Mouse (Mus musculus) neural tube, embryonic 11.5 days (tissue): Measurements from ENCODE around the gene Sirpa. TPM values are rescaled to one million over a fixed set of nuclear protein-coding genes. Genes with fewer than 3 reads are reported as not detected.
A peak's percentile ranks its signal among the peaks of the same experiment; 100 is the strongest.

Experiments
- ATAC-seq: fragments of 200-750 bp; cut with Nextera tagmentation; 2 replicates; pipeline ENCODE4 v1.8.0; 2017; ENCODE audit warnings: moderate number of reproducible peaks, mild to moderate bottlenecking, moderate TSS enrichment, moderate library complexity; ENCODE audit not compliant: insufficient read depth, low FRiP score, low TSS enrichment
- DNase-seq: peaks from one replicate; pipeline ENCODE4 v3.0.0-alpha.2; 2015; ENCODE audit warnings: low spot score
- H3K27ac ChIP-seq: fragments of 300-500 bp; sonication (generic); 2 replicates; pipeline ENCODE4 v1.5.1; 2014; ENCODE audit warnings: low read depth, mild to moderate bottlenecking, low read length
- H3K27me3 ChIP-seq: fragments of 300-500 bp; sonication (generic); 2 replicates; pipeline ENCODE4 v1.6.1; 2014; ENCODE audit warnings: mild to moderate bottlenecking, low read length, mixed read lengths; ENCODE audit not compliant: control insufficient read depth, insufficient read depth
- H3K36me3 ChIP-seq: fragments of 300-500 bp; sonication (generic); 2 replicates; pipeline ENCODE4 v1.6.1; 2014; ENCODE audit warnings: mild to moderate bottlenecking, low read length, moderate library complexity, mixed read lengths; ENCODE audit not compliant: control insufficient read depth, insufficient read depth
- H3K4me1 ChIP-seq: fragments of 300-500 bp; sonication (generic); 2 replicates; pipeline ENCODE4 v1.6.1; 2014; ENCODE audit warnings: low read length, mixed read lengths; ENCODE audit not compliant: control insufficient read depth, insufficient read depth
- H3K4me2 ChIP-seq: fragments of 300-500 bp; sonication (generic); 2 replicates; pipeline ENCODE4 v1.6.1; 2014; ENCODE audit warnings: low read depth, mild to moderate bottlenecking, moderate library complexity
- H3K4me3 ChIP-seq: fragments of 300-500 bp; sonication (generic); 2 replicates; pipeline ENCODE4 v1.5.1; 2014; ENCODE audit warnings: low read depth, low read length
- H3K9ac ChIP-seq: fragments of 300-500 bp; sonication (generic); 2 replicates; pipeline ENCODE4 v1.6.1; 2014; ENCODE audit warnings: mild to moderate bottlenecking, low read length
- H3K9me3 ChIP-seq: fragments of 300-500 bp; sonication (generic); 2 replicates; pipeline ENCODE4 v1.6.1; 2016; ENCODE audit warnings: low read length; ENCODE audit not compliant: control insufficient read depth
- WGBS: fragments of 180-500 bp; shearing (Covaris S2); extraction: QIAGEN DNeasy Blood & Tissue Kit; methylation state at CpG from one replicate; pipeline ENCODE4 v1.1.7; 2014; 5-methylcytosine and 5-hydroxymethylcytosine counted together
- polyA plus RNA-seq: library from polyadenylated mRNA; unstranded; fragments of >200 nt; fragmentation: Nextera tagmentation; extraction: Ambion mirVana; gene quantifications from 2 replicates; pipeline ENCODE4 v1.2.1, GENCODE M21; 2014

Gene Sirpa
- polyA plus RNA-seq, 1 experiment from 2014 or later = 18.9 TPM

- H3K27ac ChIP-seq = no peak overlapping the region
- DNase-seq = peak; percentile 40
- no peak for ATAC-seq
- 67% methylated on average over 4 of the region's 4 CpGs for WGBS
- H3K4me2 ChIP-seq = no peak overlapping the region; the same call in 1 of the 2 replicates
- H3K9me3 ChIP-seq = no peaks in the 10 kb centered on the region
- H3K4me1 ChIP-seq = peaks cover 3% of the 10 kb centered on the region
- H3K9ac ChIP-seq = no peak overlapping the region; the same call in 1 of the 2 replicates
- H3K4me3 ChIP-seq = no peak overlapping the region
- no peaks in the 10 kb centered on the region; the same call in 1 of the 2 replicates for H3K27me3 ChIP-seq
- no peaks in the 10 kb centered on the region for H3K36me3 ChIP-seq
Observed at GRCm38 (mm10) chr2:129591897-129592296, 738 bp upstream of the Sirpa start.

GRCm38 (mm10) chr2:129593141-129593875 lies 673 bp downstream of the Sirpa start:
- H3K9ac ChIP-seq = peak overlapping the region; percentile 81

GRCm38 (mm10) chr2:129593876-129594421 lies 1.3 kb downstream of the Sirpa start:
- H3K4me1 ChIP-seq = peaks cover 3% of the 10 kb centered on the region
- H3K36me3 ChIP-seq = no peaks in the 10 kb centered on the region
- peak overlapping the region; percentile 69 for H3K4me3 ChIP-seq
- H3K27me3 ChIP-seq = no peaks in the 10 kb centered on the region; the same call in 1 of the 2 replicates
- WGBS = 4% methylated on average over 13 of the region's 13 CpGs
- DNase-seq (peak; percentile 24), ATAC-seq (no peak; the same call in 1 of the 2 replicates)
- peak overlapping the region; percentile 86 for H3K4me2 ChIP-seq
- no peaks in the 10 kb centered on the region for H3K9me3 ChIP-seq
- H3K9ac ChIP-seq = peak overlapping the region; percentile 81
- no peak overlapping the region for H3K27ac ChIP-seq

More at GRCm38 (mm10) chr2:129593141-129593875, 673 bp downstream of the Sirpa start:
- peaks cover 3% of the 10 kb centered on the region for H3K4me1 ChIP-seq
- no peaks in the 10 kb centered on the region; the same call in 1 of the 2 replicates for H3K27me3 ChIP-seq
- no peaks in the 10 kb centered on the region for H3K9me3 ChIP-seq
- peak overlapping the region; percentile 86 for H3K4me2 ChIP-seq
- ATAC-seq (peak; percentile 76), DNase-seq (peak; percentile 84)
- peak overlapping the region; percentile 69 for H3K4me3 ChIP-seq
- under 1% methylated on average over 47 of the region's 77 CpGs for WGBS
- no peaks in the 10 kb centered on the region for H3K36me3 ChIP-seq
- H3K27ac ChIP-seq = peak overlapping the region; percentile 62

GRCm38 (mm10) chr2:129594569-129594968 lies 1.9 kb downstream of the Sirpa start:
- Histone ChIP-seq H3K27me3 (no peaks in the 10 kb centered on the region; the same call in 1 of the 2 replicates), H3K27ac (no peak overlapping the region), H3K4me1 (peaks cover 3% of the 10 kb centered on the region), H3K9me3 (no peaks in the 10 kb centered on the region), H3K4me3 (peak overlapping the region; percentile 69), H3K36me3 (no peaks in the 10 kb centered on the region), H3K9ac (no peak overlapping the region), H3K4me2 (no peak overlapping the region; the same call in 1 of the 2 replicates)
- DNase-seq = no peak
- no peak for ATAC-seq
- 78% methylated on average over 4 of the region's 4 CpGs for WGBS

- H3K4me3 ChIP-seq = 0 out of 2 replicates have a peak overlapping the region, but pooled peaks have one; percentile 2
- DNase-seq (no peak), ATAC-seq (no peak)
- peaks cover 3% of the 10 kb centered on the region for H3K4me1 ChIP-seq
- no peak overlapping the region for H3K27ac ChIP-seq
- H3K4me2 ChIP-seq = no peak overlapping the region
- no peaks in the 10 kb centered on the region; the same call in 1 of the 2 replicates for H3K27me3 ChIP-seq
- no peak overlapping the region for H3K9ac ChIP-seq
- no peaks in the 10 kb centered on the region for H3K36me3 ChIP-seq
- no peaks in the 10 kb centered on the region for H3K9me3 ChIP-seq
- 66% methylated on average over 4 of the region's 4 CpGs for WGBS
Observed at GRCm38 (mm10) chr2:129595206-129595605, 2.6 kb downstream of the Sirpa start.

GRCm38 (mm10) chr2:129595661-129596209 lies 3.1 kb downstream of the Sirpa start:
- H3K27ac ChIP-seq = no peak overlapping the region
- no peak overlapping the region for H3K4me2 ChIP-seq
- H3K9ac ChIP-seq = no peak overlapping the region
- 0 out of 2 replicates have a peak overlapping the region, but pooled peaks have one; percentile 2 for H3K4me3 ChIP-seq
- H3K36me3 ChIP-seq = no peaks in the 10 kb centered on the region
- no peaks in the 10 kb centered on the region for H3K9me3 ChIP-seq
- WGBS = 68% methylated on average over 7 of the region's 7 CpGs
- ATAC-seq = no peak
- peaks cover 3% of the 10 kb centered on the region for H3K4me1 ChIP-seq
- no peak for DNase-seq
- H3K27me3 ChIP-seq = no peaks in the 10 kb centered on the region; the same call in 1 of the 2 replicates

- ATAC-seq (no peak), DNase-seq (no peak)
- Histone ChIP-seq H3K27ac (no peak overlapping the region), H3K4me2 (no peak overlapping the region), H3K27me3 (no peaks in the 10 kb centered on the region; the same call in 1 of the 2 replicates), H3K4me1 (peaks cover 3% of the 10 kb centered on the region), H3K36me3 (no peaks in the 10 kb centered on the region), H3K9ac (no peak overlapping the region), H3K4me3 (no peak overlapping the region), H3K9me3 (no peaks in the 10 kb centered on the region)
- 93% methylated on average over 15 of the region's 15 CpGs for WGBS
Observed at GRCm38 (mm10) chr2:129596555-129597172, 4.0 kb downstream of the Sirpa start.

GRCm38 (mm10) chr2:129597581-129597980 lies 4.9 kb downstream of the Sirpa start:
- 44% methylated on average over 1 of the region's 1 CpGs for WGBS
- Histone ChIP-seq H3K27ac (no peak overlapping the region), H3K4me2 (no peak overlapping the region), H3K27me3 (no peaks in the 10 kb centered on the region; the same call in 1 of the 2 replicates), H3K9ac (no peak overlapping the region), H3K9me3 (no peaks in the 10 kb centered on the region), H3K4me1 (peaks cover 3% of the 10 kb centered on the region), H3K4me3 (no peak overlapping the region), H3K36me3 (no peaks in the 10 kb centered on the region)
- ATAC-seq (no peak), DNase-seq (no peak)
